Mouse (Mus musculus): ENCODE results near the gene Chil4.

The Chil4 gene

GRCm38 (mm10) chr3:106167464-106167863, 51.8 kb downstream of the Chil4 start, which contains the start of gene Chil3:
Gene Chil3 (minus strand): TSS chr3:106167564.
- no peak for DNase-seq (ENCODE audit: low spot score)

- no peak for DNase-seq (ENCODE audit: low spot score)
Observed at GRCm38 (mm10) chr3:106154413-106154812, 64.9 kb downstream of the Chil4 start.
